Mouse (Mus musculus) intestine, embryonic 16.5 days (tissue): Measurements from ENCODE around the gene Mei1. TPM values are rescaled to one million over a fixed set of nuclear protein-coding genes. Genes with fewer than 3 reads are reported as not detected.

Source experiments
- polyA plus RNA-seq: library from polyadenylated mRNA; unstranded; fragments of >200 nt; fragmentation: Nextera tagmentation; extraction: Ambion mirVana; gene quantifications from 2 replicates; pipeline ENCODE4 v1.2.1, GENCODE M21; 2015

The Mei1 gene
- polyA plus RNA-seq, 1 experiment from 2014 or later: not detected

Other genes starting within 250 kb of the Mei1 start
- 25.3 and 28.6 TPM in 2 replicates for gene Tob2, start 211.2 kb upstream of the Mei1 start, polyA plus RNA-seq
- gene Phf5a, start 198.1 kb upstream of the Mei1 start, polyA plus RNA-seq: 119 and 122 TPM in 2 replicates
- gene Aco2, start 197.7 kb upstream of the Mei1 start, polyA plus RNA-seq: 288 and 307 TPM in 2 replicates
- gene Polr3h, start 143.8 kb upstream of the Mei1 start, polyA plus RNA-seq: 83.9 and 85.0 TPM in 2 replicates
- 11.2 and 12.4 TPM in 2 replicates for gene Csdc2, start 133.2 kb upstream of the Mei1 start, polyA plus RNA-seq
- gene Pmm1, start 109.1 kb upstream of the Mei1 start, polyA plus RNA-seq: 21.5 and 22.1 TPM in 2 replicates
- not detected in 2 replicates for gene 1700029P11Rik, start 89.5 kb upstream of the Mei1 start, polyA plus RNA-seq
- gene Xrcc6, start 82.2 kb upstream of the Mei1 start, polyA plus RNA-seq: 72.1 and 78.4 TPM in 2 replicates
- 17.1 and 19.6 TPM in 2 replicates for gene Desi1, start 36.1 kb upstream of the Mei1 start, polyA plus RNA-seq
- 215 and 246 TPM in 2 replicates for gene Snu13, start 22.4 kb upstream of the Mei1 start, polyA plus RNA-seq
- not detected in 2 replicates for gene 4930407I10Rik, start 10.8 kb upstream of the Mei1 start, polyA plus RNA-seq
- gene Ccdc134, start 57.9 kb downstream of the Mei1 start, polyA plus RNA-seq: 9.8 and 11.6 TPM in 2 replicates
- 138 and 141 TPM in 2 replicates for gene Srebf2, start 77.2 kb downstream of the Mei1 start, polyA plus RNA-seq
- 0.06 and 0.09 TPM in 2 replicates for gene Shisa8, start 142.8 kb downstream of the Mei1 start, polyA plus RNA-seq
- 0.09 and 0.11 TPM in 2 replicates for gene Tnfrsf13c, start 154.4 kb downstream of the Mei1 start, polyA plus RNA-seq
- gene Cenpm, start 174.8 kb downstream of the Mei1 start, polyA plus RNA-seq: 36.3 and 43.6 TPM in 2 replicates
- gene 1500009C09Rik, start 182.4 kb downstream of the Mei1 start, polyA plus RNA-seq: not detected in 2 replicates
- 4.2 and 4.4 TPM in 2 replicates for gene Sept3, start 204.9 kb downstream of the Mei1 start, polyA plus RNA-seq
- gene Wbp2nl, start 229.0 kb downstream of the Mei1 start, polyA plus RNA-seq: 0.15 and 0.16 TPM in 2 replicates